Mouse (Mus musculus) forebrain, embryonic 14.5 days (tissue): Measurements from ENCODE around the gene Naa80. TPM values are rescaled to one million over a fixed set of nuclear protein-coding genes. Genes with fewer than 3 reads are reported as not detected.
A peak's percentile ranks its signal among the peaks of the same experiment; 100 is the strongest.

ENCODE experiments used
- ATAC-seq: fragments of 200-750 bp; cut with Nextera tagmentation; 2 replicates; pipeline ENCODE4 v1.8.0; 2017; ENCODE audit warnings: mild to moderate bottlenecking, moderate library complexity
- DNase-seq: peaks from one replicate; pipeline ENCODE4 v3.0.0-alpha.2; 2015; ENCODE audit warnings: low spot score
- H3K27ac ChIP-seq: fragments of 300-500 bp; sonication (generic); 2 replicates; pipeline ENCODE4 v1.5.1; 2014; ENCODE audit warnings: low read depth, mild to moderate bottlenecking, control low read depth, low read length, moderate library complexity
- H3K27me3 ChIP-seq: fragments of 300-500 bp; sonication (generic); replicated peaks from 2 replicates; pipeline ENCODE4 v1.6.1; 2014; ENCODE audit warnings: low read length, control low read depth, mixed read lengths; ENCODE audit not compliant: control insufficient read depth, insufficient read depth
- H3K36me3 ChIP-seq: fragments of 300-500 bp; sonication (generic); 2 replicates; pipeline ENCODE4 v1.6.1; 2014; ENCODE audit warnings: low read length, control low read depth; ENCODE audit not compliant: control insufficient read depth, insufficient read depth
- H3K4me1 ChIP-seq: fragments of 300-500 bp; sonication (generic); 2 replicates; pipeline ENCODE4 v1.6.1; 2014; ENCODE audit warnings: antibody characterized with exemption, low read length, control low read depth; ENCODE audit not compliant: control insufficient read depth, insufficient read depth
- H3K4me2 ChIP-seq: fragments of 300-500 bp; sonication (generic); 2 replicates; pipeline ENCODE4 v1.6.1; 2014; ENCODE audit warnings: mild to moderate bottlenecking, control low read depth, low read length
- H3K4me3 ChIP-seq: fragments of 300-500 bp; sonication (generic); 2 replicates; pipeline ENCODE4 v1.5.1; 2014; ENCODE audit warnings: low read depth, low read length, control low read depth
- H3K9ac ChIP-seq: fragments of 300-500 bp; sonication (generic); 2 replicates; pipeline ENCODE4 v1.6.1; 2014; ENCODE audit warnings: mild to moderate bottlenecking, low read length, control low read depth, moderate library complexity
- H3K9me3 ChIP-seq: fragments of 300-500 bp; sonication (generic); replicated peaks from 2 replicates; pipeline ENCODE4 v1.6.1; 2016; ENCODE audit warnings: low read length, control low read depth, mixed read lengths; ENCODE audit not compliant: control insufficient read depth
- WGBS: fragments of 180-500 bp; shearing (Covaris S2); extraction: QIAGEN DNeasy Blood & Tissue Kit; methylation state at CpG from one replicate; pipeline ENCODE4 v1.1.7; 2014; 5-methylcytosine and 5-hydroxymethylcytosine counted together
- polyA plus RNA-seq: library from polyadenylated mRNA; unstranded; fragments of >200 nt; fragmentation: Nextera tagmentation; extraction: Ambion mirVana; gene quantifications from 2 replicates; pipeline ENCODE4 v1.2.1, GENCODE M21; 2014

Naa80 gene
- polyA plus RNA-seq, 1 experiment from 2014 or later, result 18.7 TPM

GRCm38 (mm10) chr9:107612191-107612944 lies 33.7 kb downstream of the Naa80 start:
- peak; percentile 96 for ATAC-seq
- H3K27ac ChIP-seq, result peak overlapping the region; percentile 99
- peak overlapping the region; percentile 72 for H3K4me2 ChIP-seq
- H3K36me3 ChIP-seq, result peaks cover 36% of the 10 kb centered on the region
- WGBS, result under 1% methylated on average over 44 of the region's 48 CpGs
- H3K4me1 ChIP-seq, result peaks cover 17% of the 10 kb centered on the region
- peak overlapping the region; percentile 34 for H3K4me3 ChIP-seq
- peak; percentile 98 for DNase-seq
- no peaks in the 10 kb centered on the region for H3K27me3 ChIP-seq
- H3K9ac ChIP-seq, result peak overlapping the region; percentile 82
- no peaks in the 10 kb centered on the region for H3K9me3 ChIP-seq

DNA sequence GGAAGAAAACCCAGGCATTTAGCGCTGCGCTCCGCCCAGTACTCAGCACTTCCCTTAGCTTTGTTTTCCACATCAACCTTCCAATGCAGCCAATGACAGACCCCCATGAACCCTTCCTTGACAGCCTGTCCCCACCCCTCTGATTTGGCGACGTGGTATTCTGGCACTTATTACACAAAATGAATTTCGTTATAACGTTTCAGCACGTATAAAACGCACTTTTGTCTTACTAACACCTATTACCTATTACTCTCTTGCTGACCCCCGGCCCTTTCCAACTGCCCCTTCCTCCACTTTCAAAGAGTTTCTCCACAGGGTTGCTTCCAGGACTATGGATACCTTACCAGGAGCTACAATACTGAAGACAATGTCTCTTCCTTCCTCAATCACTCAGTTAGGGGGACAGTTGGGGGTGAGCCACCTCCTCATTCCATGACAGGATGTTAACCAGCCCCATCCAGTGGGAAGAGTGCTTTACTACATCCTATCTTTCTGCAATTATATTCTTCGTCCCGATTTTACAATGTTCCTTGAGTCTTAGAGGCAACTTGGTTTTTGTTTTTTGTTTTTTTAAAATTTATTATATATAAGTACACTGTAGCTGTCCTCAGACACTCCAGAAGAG lies 34.4 kb downstream of the Naa80 start:
- Histone ChIP-seq H3K27ac (peak overlapping the region; percentile 99), H3K9ac (peak overlapping the region; percentile 82), H3K4me2 (peak overlapping the region; percentile 72), H3K4me1 (peaks cover 17% of the 10 kb centered on the region), H3K4me3 (peak overlapping the region; percentile 34), H3K27me3 (no peaks in the 10 kb centered on the region), H3K36me3 (peaks cover 42% of the 10 kb centered on the region), H3K9me3 (no peaks in the 10 kb centered on the region)
- peak; percentile 24 for ATAC-seq
- 10% methylated on average over 12 of the region's 12 CpGs for WGBS
- peak; percentile 73 for DNase-seq

GRCm38 (mm10) chr9:107615035-107615434 lies 36.3 kb downstream of the Naa80 start:
- peaks cover 62% of the 10 kb centered on the region for H3K36me3 ChIP-seq
- no peak overlapping the region for H3K27ac ChIP-seq
- no peak overlapping the region for H3K9ac ChIP-seq
- H3K4me3 ChIP-seq, result no peak overlapping the region
- no peak for ATAC-seq
- H3K9me3 ChIP-seq, result no peaks in the 10 kb centered on the region
- no peak overlapping the region for H3K4me2 ChIP-seq
- WGBS, result 90% methylated on average over 4 of the region's 4 CpGs
- DNase-seq, result no peak
- no peaks in the 10 kb centered on the region for H3K27me3 ChIP-seq
- H3K4me1 ChIP-seq, result peaks cover 18% of the 10 kb centered on the region

DNA sequence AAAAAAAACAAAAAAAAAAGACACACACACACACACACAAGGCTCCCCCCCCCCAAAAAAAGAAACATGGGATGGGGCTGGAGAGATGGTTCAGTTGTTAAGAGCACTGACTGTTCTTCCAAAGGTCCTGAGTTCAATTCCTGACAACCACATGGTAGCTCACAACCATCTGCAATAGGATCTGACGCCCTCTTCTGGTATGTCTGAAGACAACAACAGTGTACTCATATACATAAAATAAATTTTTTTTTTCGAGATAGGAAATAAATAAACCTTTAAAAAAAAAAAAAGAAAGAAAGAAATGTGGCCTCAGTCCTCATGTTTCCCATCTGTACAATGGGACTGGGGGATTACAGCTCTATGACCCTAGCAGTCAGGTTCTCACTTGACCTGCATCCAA lies 38.8 kb downstream of the Naa80 start:
- 91% methylated on average over 2 of the region's 2 CpGs for WGBS
- Histone ChIP-seq H3K27ac (no peak overlapping the region), H3K9ac (no peak overlapping the region), H3K9me3 (no peaks in the 10 kb centered on the region), H3K4me3 (no peak overlapping the region), H3K4me2 (no peak overlapping the region), H3K36me3 (peaks cover 73% of the 10 kb centered on the region), H3K27me3 (no peaks in the 10 kb centered on the region), H3K4me1 (peaks cover 6% of the 10 kb centered on the region)
- DNase-seq, result no peak
- no peak for ATAC-seq

DNA sequence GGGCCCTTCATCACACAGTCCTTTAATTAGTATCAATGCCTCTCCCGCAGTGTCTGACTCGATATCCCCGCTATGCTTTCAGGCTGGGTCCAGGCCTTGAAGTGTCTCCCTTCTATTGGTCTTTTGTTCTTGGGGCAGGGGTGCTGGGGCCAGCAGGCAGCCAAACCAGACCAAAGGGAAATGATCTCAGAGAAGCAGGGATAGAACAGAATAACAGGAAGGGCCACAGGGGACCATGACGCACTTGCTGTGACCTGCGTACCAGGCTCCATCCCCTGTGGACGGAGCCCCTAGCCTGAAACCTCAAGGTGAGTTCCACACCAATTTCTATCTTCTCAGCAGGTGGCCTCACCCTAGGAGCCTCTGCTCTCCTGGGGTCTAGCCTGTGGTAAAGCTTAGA lies 39.4 kb downstream of the Naa80 start:
- ATAC-seq (no peak), DNase-seq (no peak)
- no peaks in the 10 kb centered on the region for H3K27me3 ChIP-seq
- no peaks in the 10 kb centered on the region for H3K9me3 ChIP-seq
- H3K4me2 ChIP-seq, result no peak overlapping the region
- H3K4me3 ChIP-seq, result no peak overlapping the region
- 0 out of 2 replicates have a peak overlapping the region, but pooled peaks have one; percentile 27 for H3K27ac ChIP-seq
- WGBS, result 82% methylated on average over 6 of the region's 6 CpGs
- no peak overlapping the region for H3K9ac ChIP-seq
- H3K4me1 ChIP-seq, result peaks cover 5% of the 10 kb centered on the region
- H3K36me3 ChIP-seq, result peaks cover 76% of the 10 kb centered on the region

DNA sequence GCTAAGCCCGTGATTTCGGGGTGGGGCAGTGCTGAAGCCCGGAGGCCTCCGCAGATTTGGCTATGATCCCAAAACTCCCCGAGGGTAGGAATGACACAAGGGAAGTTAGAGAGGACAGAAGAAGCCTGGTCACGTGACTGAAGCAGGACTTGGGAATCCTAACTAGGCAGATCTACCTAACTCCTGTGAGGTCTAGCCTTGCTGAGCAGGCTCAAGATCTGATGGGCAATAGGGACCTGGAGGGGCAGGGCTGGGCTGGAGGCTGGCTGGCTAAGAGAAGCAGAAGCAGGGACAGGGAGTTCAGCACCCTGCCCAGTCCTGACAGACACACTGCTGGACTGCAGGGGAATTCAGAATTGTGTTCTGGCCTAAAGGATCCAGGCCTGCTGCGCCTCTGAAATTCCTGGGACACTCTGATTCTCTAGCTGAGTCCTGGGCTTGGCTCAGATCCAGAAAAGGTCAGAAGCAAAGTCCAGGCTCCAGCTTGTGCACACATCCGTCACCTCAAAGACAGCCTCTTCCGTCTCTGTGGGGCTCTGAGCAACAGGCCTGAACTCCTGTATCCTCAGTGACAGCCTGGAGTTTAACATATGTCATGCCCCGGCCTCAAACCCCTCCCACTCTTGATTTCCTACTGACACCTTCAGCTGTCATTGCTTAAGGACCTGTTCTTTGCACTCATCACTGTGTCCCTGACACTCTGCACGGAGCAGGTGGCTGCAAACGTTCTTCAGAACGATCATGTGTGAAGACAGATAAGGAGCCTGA lies 40.3 kb downstream of the Naa80 start:
- H3K9ac ChIP-seq, result no peak overlapping the region
- H3K27ac ChIP-seq, result 0 out of 2 replicates have a peak overlapping the region, but pooled peaks have one; percentile 27
- no peak overlapping the region for H3K4me2 ChIP-seq
- no peak overlapping the region for H3K4me3 ChIP-seq
- H3K36me3 ChIP-seq, result peaks cover 80% of the 10 kb centered on the region
- DNase-seq (peak; percentile 50), ATAC-seq (no peak)
- H3K4me1 ChIP-seq, result peaks cover 4% of the 10 kb centered on the region
- H3K27me3 ChIP-seq, result no peaks in the 10 kb centered on the region
- 45% methylated on average over 13 of the region's 13 CpGs for WGBS
- H3K9me3 ChIP-seq, result no peaks in the 10 kb centered on the region

GRCm38 (mm10) chr9:107619546-107619879 lies 40.8 kb downstream of the Naa80 start:
- H3K9ac ChIP-seq, result no peak overlapping the region
- H3K27ac ChIP-seq, result 0 out of 2 replicates have a peak overlapping the region, but pooled peaks have one; percentile 27
- ATAC-seq, result no peak
- peaks cover 4% of the 10 kb centered on the region for H3K4me1 ChIP-seq
- no peak overlapping the region for H3K4me2 ChIP-seq
- no peak for DNase-seq
- 78% methylated on average over 13 of the region's 13 CpGs for WGBS
- H3K36me3 ChIP-seq, result peaks cover 79% of the 10 kb centered on the region
- no peak overlapping the region for H3K4me3 ChIP-seq
- no peaks in the 10 kb centered on the region for H3K9me3 ChIP-seq
- no peaks in the 10 kb centered on the region for H3K27me3 ChIP-seq

DNA sequence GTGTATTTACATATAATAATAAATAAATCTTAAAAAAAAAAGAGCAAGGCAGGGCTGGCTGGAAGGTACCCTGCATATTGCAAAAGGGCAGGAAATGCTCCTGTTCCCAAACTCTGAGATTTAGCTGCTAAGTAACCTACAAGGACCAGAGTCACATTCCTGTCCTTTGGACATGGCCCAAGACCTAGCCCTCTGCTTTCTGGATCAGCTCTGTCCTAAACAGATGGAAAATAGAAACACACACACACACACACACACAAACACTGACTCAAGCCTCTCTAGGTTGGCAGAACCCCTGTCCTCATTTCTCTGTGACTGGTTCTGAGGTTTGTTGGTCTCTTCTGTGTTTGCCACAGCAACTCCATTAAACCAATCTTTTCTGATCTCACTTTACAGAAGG lies 42.3 kb downstream of the Naa80 start:
- no peaks in the 10 kb centered on the region for H3K27me3 ChIP-seq
- H3K9ac ChIP-seq, result no peak overlapping the region
- no peak for DNase-seq
- H3K4me1 ChIP-seq, result peaks cover 4% of the 10 kb centered on the region
- peaks cover 72% of the 10 kb centered on the region for H3K36me3 ChIP-seq
- no peaks in the 10 kb centered on the region for H3K9me3 ChIP-seq
- no peak overlapping the region for H3K4me3 ChIP-seq
- ATAC-seq, result no peak
- no peak overlapping the region for H3K4me2 ChIP-seq
- H3K27ac ChIP-seq, result no peak overlapping the region
